Mouse (Mus musculus) lung, adult 2 months (tissue): ENCODE results near the gene Bhlhe41.

ENCODE experiments used
- CTCF ChIP-seq: fragments of 200-500 bp; IDR thresholded peaks from 2 replicates; pipeline ENCODE4 v1.5.1; 2011; ENCODE audit warnings: mild to moderate bottlenecking, low read length, control low read depth; ENCODE audit not compliant: insufficient read depth
- POLR2A ChIP-seq: fragments of 200-500 bp; IDR thresholded peaks from 2 replicates; pipeline ENCODE4 v1.6.1; 2011; ENCODE audit warnings: low read depth, mild to moderate bottlenecking, control low read depth, low read length, borderline replicate concordance; ENCODE audit errors: extremely low read depth

DNA sequence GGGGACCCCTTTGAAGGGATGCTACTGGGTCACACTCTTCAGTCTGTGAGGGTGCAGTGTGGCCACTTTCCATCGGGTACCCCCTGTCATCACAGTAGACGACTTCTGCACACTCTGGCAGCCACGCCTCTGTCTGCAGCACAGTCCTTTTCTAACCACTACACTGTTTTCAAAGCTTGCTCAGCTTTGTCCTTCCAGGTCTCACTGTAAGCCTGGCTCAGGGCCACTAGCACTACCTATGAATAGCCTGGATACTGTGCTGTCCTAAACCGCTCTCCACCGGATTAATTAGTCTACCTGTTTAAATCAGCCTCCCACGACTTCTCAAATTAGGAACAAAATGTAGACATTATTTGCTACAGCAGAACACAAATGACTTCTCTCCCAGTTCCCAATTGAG lies 55.3 kb downstream of the Bhlhe41 start:
- no peak for TF ChIP-seq CTCF
- TF ChIP-seq POLR2A: no peak
